In the genomic region with DNA sequence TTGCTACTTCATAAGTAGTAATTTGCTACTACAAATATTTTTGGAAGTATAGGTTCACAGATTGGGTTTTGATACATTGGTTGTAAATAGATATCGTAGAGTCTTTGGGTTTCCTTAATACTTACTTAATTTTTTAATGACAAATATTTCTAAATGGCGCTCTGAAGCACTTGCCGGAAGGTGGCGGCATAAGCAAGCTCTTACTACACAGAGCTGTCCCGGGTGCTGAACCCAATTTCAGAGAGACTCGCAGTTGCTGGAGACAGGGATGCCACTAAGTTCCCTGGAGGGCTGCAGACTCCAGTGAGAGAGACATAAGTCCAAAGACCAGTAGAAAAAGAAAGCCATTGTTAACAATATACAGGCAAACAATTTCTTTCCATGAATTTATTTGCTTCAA, we compare ENCODE assay signal across 9 mouse cellular contexts. TPM values are rescaled to one million over a fixed set of nuclear protein-coding genes. Genes with fewer than 3 reads are reported as not detected.
DNase-seq lines count a peak whose midpoint lies in the region; ATAC-seq and TF ChIP-seq lines count a peak whose summit lies in the region.
"Had no signal": no experiment of that assay in that cellular context is flagged by ENCODE, and none has a peak within 500 bp of the region (broad histone marks: within the 10 kb centered on the region; RNA-seq: fewer than 3 reads in every experiment).

No protein-coding gene starts in this region.

- no peaks in the 10 kb centered on the region for H3K36me3 ChIP-seq in forebrain, embryonic 16.5 days (ENCODE audit: control insufficient read depth, insufficient read depth)

- H3K9me3 ChIP-seq in forebrain, embryonic 16.5 days (ENCODE audit: control insufficient read depth, low read length): no peaks in the 10 kb centered on the region

- peak; percentile 90 for TF ChIP-seq CTCF in bone marrow macrophage, adult 2 months (IDR thresholded peaks at IDR 0.05; ENCODE audit: low read depth, low read length)

- WGBS in forebrain, embryonic 16.5 days: 2% methylated on average over 6 of the region's 6 CpGs

- H3K4me2 ChIP-seq in forebrain, embryonic 16.5 days (ENCODE audit: low read length): no peak overlapping the region

- TF ChIP-seq POLR2A in bone marrow macrophage, adult 2 months (IDR thresholded peaks at IDR 0.05; ENCODE audit: borderline replicate concordance, low read depth, low read length): no peak

- peaks cover 18% of the 10 kb centered on the region for H3K27me3 ChIP-seq in forebrain, embryonic 16.5 days (replicated peaks; ENCODE audit: control insufficient read depth, insufficient read depth, low read length)

- intact Hi-C loops in gastrocnemius, postnatal 14 days (cut with DNase I; ENCODE audit: low total_unique reads): no loop called here

- peak; percentile 33 for DNase-seq in gastrocnemius, postnatal 14 days
- no peak for DNase-seq in gastrocnemius, postnatal 25 days
- peak; percentile 10 for DNase-seq in CD4-positive helper T cell, adult 2 months (ENCODE audit: low read depth, low spot score)
- DNase-seq in layer of hippocampus, postnatal 10 days (ENCODE audit: low spot score in 2 of 2): peak; percentile 71 to 80
- DNase-seq in mesoderm, embryonic 11.5 days (ENCODE audit: low read depth, low spot score): peak; percentile 75
- DNase-seq in right cerebral cortex, postnatal 4 days: peak; percentile 73

- no peak overlapping the region for H3K4me3 ChIP-seq in bone marrow macrophage, adult 2 months (ENCODE audit: insufficient read depth, low read length)
- H3K4me3 ChIP-seq in forebrain, embryonic 16.5 days (replicated peaks; ENCODE audit: low read length): no peak overlapping the region

- H3K4me1 ChIP-seq in bone marrow macrophage, adult 2 months (ENCODE audit: control insufficient read depth, insufficient read depth, low read length): no peaks in the 10 kb centered on the region
- H3K4me1 ChIP-seq in forebrain, embryonic 16.5 days (replicated peaks; ENCODE audit: control insufficient read depth, insufficient read depth, low read length): peaks cover 17% of the 10 kb centered on the region

- H3K9ac ChIP-seq in forebrain, embryonic 16.5 days (replicated peaks; ENCODE audit: low read depth, low read length): no peak overlapping the region

- H3K27ac ChIP-seq in bone marrow macrophage, adult 2 months (ENCODE audit: insufficient read depth, low read depth, low read length): no peak overlapping the region
- H3K27ac ChIP-seq in forebrain, embryonic 16.5 days (ENCODE audit: low read length): no peak overlapping the region

- ATAC-seq in forebrain, embryonic 16.5 days: peak; percentile 62

RNA-seq across cellular contexts. Expression of a gene that starts 0.9 kb away (rescaled TPM):
- not detected for total RNA-seq in gastrocnemius, postnatal 14 days (2021)
- total RNA-seq in gastrocnemius, postnatal 25 days (2021): not detected
- not detected in 2 replicates for polyA plus RNA-seq in bone marrow macrophage, adult 2 months (2012; ENCODE audit: insufficient read depth, insufficient read length, missing spikeins)
- 1.7 and 2.9 TPM in 2 replicates for polyA plus RNA-seq in forebrain, embryonic 16.5 days (2015; fragmentation: Nextera tagmentation; extraction: Ambion mirVana)
- 10 to 100 TPM; 15.6 to 17.1 TPM for total RNA-seq in layer of hippocampus, postnatal 10 days (2021)
- polyA plus RNA-seq: liver, embryonic 16.5 days had no signal

Comparison
In these comparisons a context has a peak if more than half of its experiments do, and no peak if none do; other contexts are left out.
1. RNA of a gene that starts 0.9 kb away (total RNA-seq): 15.6 to 17.1 TPM in layer of hippocampus, postnatal 10 days; not detected in gastrocnemius, postnatal 14 days and not detected in gastrocnemius, postnatal 25 days; every median in the first group is over 10 times any median in the second.